Mouse (Mus musculus) kidney, adult 8-10 months (tissue): Measurements from ENCODE around the gene Tcl1b4.

Experiments
- DNase-seq, 2 experiments: peaks; one replicate each; pipeline ENCODE4 v3.0.0; 2022

Gene Tcl1b4

GRCm38 (mm10) chr12:105253796-105254195 lies 52.0 kb downstream of the Tcl1b4 start:
- DNase-seq: no peak
